Mouse (Mus musculus) olfactory bulb, adult 2 months (tissue): Measurements from ENCODE around the gene Ip6k1.

Source experiments
- CTCF ChIP-seq: fragments of 200-500 bp; IDR thresholded peaks from 2 replicates; pipeline ENCODE4 v1.5.1; 2012; ENCODE audit warnings: low read depth, mild to moderate bottlenecking, low read length, moderate library complexity; ENCODE audit not compliant: insufficient read depth
- POLR2A ChIP-seq: fragments of 200-500 bp; IDR thresholded peaks from 2 replicates; pipeline ENCODE4 v1.6.1; 2012; ENCODE audit warnings: mild to moderate bottlenecking, low read depth, low read length, moderate library complexity; ENCODE audit not compliant: insufficient read depth

DNA sequence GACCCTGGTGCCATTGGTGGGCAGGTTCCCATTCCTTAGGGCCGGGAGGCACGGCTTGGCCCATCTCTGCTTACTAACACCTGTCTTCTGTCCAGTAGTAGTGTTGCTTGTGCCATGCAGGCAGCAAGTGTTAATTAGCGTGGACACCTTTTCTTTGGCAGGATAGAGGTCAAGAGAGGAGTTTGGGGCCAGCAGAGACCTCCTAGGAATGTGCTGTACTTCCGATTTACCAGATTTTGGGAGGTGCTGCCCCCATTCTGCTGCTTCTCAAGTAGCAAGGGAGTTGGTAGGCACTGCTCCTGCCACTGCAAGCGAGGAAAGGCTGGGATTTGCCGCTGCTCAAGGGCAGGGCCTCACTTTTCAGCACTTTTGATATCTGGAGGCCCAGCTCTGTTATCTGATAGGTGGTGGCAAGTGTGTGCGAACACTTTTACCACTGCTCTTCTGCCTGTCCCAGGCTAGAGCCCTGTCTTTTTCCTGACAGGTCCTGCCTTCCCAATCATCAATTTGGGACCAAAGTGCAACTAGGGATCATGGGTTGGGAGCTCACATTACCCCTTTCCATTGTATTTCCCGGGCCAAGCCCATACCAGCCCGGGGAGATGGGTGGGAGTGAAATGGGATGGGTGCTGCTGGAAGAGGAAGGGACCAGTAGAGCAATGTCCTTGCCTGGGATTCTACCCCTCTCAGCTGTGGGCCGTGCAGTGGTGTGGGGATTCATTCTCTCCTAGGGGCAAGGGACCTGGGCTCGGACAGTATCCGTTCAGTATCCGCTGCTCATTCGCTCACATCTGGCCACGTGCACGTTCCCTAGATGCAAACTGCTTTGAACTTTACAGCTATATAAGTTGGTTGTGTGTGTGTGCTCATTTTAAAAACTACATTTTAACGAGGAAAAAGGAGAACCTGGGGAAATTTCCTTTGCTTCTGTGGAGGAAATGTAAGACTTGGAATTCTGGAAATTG, 45.6 kb downstream of the Ip6k1 start:
- TF ChIP-seq POLR2A (no peak), CTCF (no peak)
